ENCODE assay signal across 8 mouse cellular contexts in the genomic region with DNA sequence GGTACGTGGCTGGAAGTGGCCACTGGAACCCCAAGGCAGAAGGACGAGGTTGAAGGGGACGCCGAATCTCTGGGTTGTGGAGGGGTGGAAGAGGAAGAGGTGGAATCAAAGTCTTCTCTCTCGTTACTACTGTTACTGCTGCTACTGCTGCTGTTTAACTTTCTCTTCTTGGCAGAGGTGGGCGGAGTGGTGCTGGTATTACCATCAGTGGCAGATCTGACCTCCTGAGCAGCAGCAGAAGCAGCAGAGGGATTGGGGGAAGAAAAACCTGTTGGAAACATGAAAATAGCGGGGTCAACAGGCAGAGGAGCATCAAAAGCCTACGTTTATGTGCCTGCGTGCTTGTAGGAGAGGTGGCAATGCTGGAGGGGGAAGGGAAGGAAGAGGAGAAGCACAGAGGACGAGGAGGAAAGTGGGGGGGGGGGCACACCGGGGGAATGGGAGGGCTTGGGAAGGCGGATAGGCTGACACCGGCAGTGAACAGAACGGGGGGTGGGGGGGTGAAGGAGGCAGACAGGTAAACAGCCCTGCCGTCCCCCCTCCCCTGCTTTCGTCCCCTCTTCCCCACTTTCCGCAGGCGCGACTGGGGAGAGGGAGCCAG. TPM values are rescaled to one million over a fixed set of nuclear protein-coding genes. Genes with fewer than 3 reads are reported as not detected.
DNase-seq lines count a peak whose midpoint lies in the region; ATAC-seq and TF ChIP-seq lines count a peak whose summit lies in the region.

No protein-coding gene starts in this region.

- peak overlapping the region; percentile 74 for H3K4me3 ChIP-seq in bone marrow macrophage, adult 2 months (ENCODE audit: insufficient read depth, low read length)

- peak; percentile 48 for ATAC-seq in frontal cortex, adult (ENCODE audit: low TSS enrichment)
- ATAC-seq in inflammation-experienced regulatory T-cells, adult 6 months, result peak; percentile 23
- 0 out of 2 replicates have a peak, but pooled peaks have one; percentile 7 for ATAC-seq in megakaryocyte, adult 5-6 weeks (ENCODE audit: poor library complexity, severe bottlenecking)

- H3K27ac ChIP-seq in bone marrow macrophage, adult 2 months (ENCODE audit: insufficient read depth, low read depth, low read length), result peak overlapping the region; percentile 94

- TF ChIP-seq POLR2A in bone marrow macrophage, adult 2 months (IDR thresholded peaks at IDR 0.05; ENCODE audit: borderline replicate concordance, low read depth, low read length), result no peak

- H3K4me1 ChIP-seq in bone marrow macrophage, adult 2 months (ENCODE audit: control insufficient read depth, insufficient read depth, low read length), result no peaks in the 10 kb centered on the region

- intact Hi-C loops in left cerebral cortex, postnatal 14 days (cut with DNase I), result loop anchor here (2.0 to 10.0 kb wide), 2 partner anchors 37 to 71 kb away; partner anchors contain the start of genes C1galt1c1 and Mcts1

- TF ChIP-seq CTCF in bone marrow macrophage, adult 2 months (IDR thresholded peaks at IDR 0.05; ENCODE audit: low read depth, low read length), result no peak

- peak; percentile 28 to 81 for DNase-seq in adrenal gland, adult (ENCODE audit: inconsistent age in 2 of 2, low spot score in 1 of 2)
- DNase-seq in adrenal gland, adult 2 months, result no peak
- peak; percentile 14 to 21 for DNase-seq in left cerebral cortex, postnatal 14 days (ENCODE audit: low spot score in 2 of 2)
- DNase-seq in spleen, postnatal 36 days (ENCODE audit: low spot score in 2 of 2), result peak; percentile 6 to 14

RNA-seq across cellular contexts. Expression of gene Cul4b, which starts 12.0 kb away (rescaled TPM):
- 10 to 100 TPM; 34.9 to 39.0 TPM for total RNA-seq in adrenal gland, adult 2 months (2021)
- 3.2 TPM in 2 replicates for polyA plus RNA-seq in adrenal gland, adult 2 months (2012; rRNA removed)
- 23.6 and 23.9 TPM in 2 replicates for polyA plus RNA-seq in bone marrow macrophage, adult 2 months (2012; ENCODE audit: insufficient read depth, insufficient read length, missing spikeins)
- 10 to 100 TPM; 27.4 to 32.9 (median 32.0) TPM for polyA plus RNA-seq in inflammation-experienced regulatory T-cells, adult 6 months (2017; shearing (Covaris generic))
- total RNA-seq in left cerebral cortex, postnatal 14 days (2021), result 10 to 100 TPM; 37.2 to 41.7 TPM
- total RNA-seq in megakaryocyte, adult 5-6 weeks (2015), result 65.6 and 75.3 TPM in 2 replicates
- total RNA-seq in megakaryocyte, adult 5-6 weeks (2017), result 72.2 and 75.7 TPM in 2 replicates

RNA-seq across cellular contexts. Expression of gene Mcts1, which starts 36.3 kb away (rescaled TPM):
- total RNA-seq in adrenal gland, adult 2 months (2021), result 10 to 100 TPM; 74.4 to 74.8 TPM
- 2.5 and 3.1 TPM in 2 replicates for polyA plus RNA-seq in adrenal gland, adult 2 months (2012; rRNA removed)
- polyA plus RNA-seq in bone marrow macrophage, adult 2 months (2012; ENCODE audit: insufficient read depth, insufficient read length, missing spikeins), result 119 and 149 TPM in 2 replicates
- polyA plus RNA-seq in inflammation-experienced regulatory T-cells, adult 6 months (2017; shearing (Covaris generic)), result 100 to 1,000 TPM; 124 to 135 (median 126) TPM
- total RNA-seq in left cerebral cortex, postnatal 14 days (2021), result 10 to 100 TPM; 76.0 to 76.2 TPM
- total RNA-seq in megakaryocyte, adult 5-6 weeks (2015), result 131 and 160 TPM in 2 replicates
- 46.3 and 67.0 TPM in 2 replicates for total RNA-seq in megakaryocyte, adult 5-6 weeks (2017)
